Mouse (Mus musculus): ENCODE measurements around the gene Fbxw9. TPM values are rescaled to one million over a fixed set of nuclear protein-coding genes. Genes with fewer than 3 reads are reported as not detected.

Gene Fbxw9
- total RNA-seq (2014; fragmentation: Nextera tagmentation) (11.0 and 21.1 TPM in 2 replicates), total RNA-seq (2017) (1.4 and 5.8 TPM in 2 replicates)

GRCm38 (mm10) chr8:85059879-85060616 is at the start of gene Fbxw9:
TSS of gene Fbxw9 (plus strand) at chr8:85060055.
- ATAC-seq (replicated peaks; ENCODE audit: low FRiP score, low TSS enrichment, poor library complexity, severe bottlenecking), result peak; percentile 83

GRCm38 (mm10) chr8:85011242-85011641 is 48.6 kb upstream of the Fbxw9 start:
- 0 out of 2 replicates have a peak, but pooled peaks have one; percentile 22 for ATAC-seq (replicated peaks; ENCODE audit: low FRiP score, low TSS enrichment, poor library complexity, severe bottlenecking)

DNA sequence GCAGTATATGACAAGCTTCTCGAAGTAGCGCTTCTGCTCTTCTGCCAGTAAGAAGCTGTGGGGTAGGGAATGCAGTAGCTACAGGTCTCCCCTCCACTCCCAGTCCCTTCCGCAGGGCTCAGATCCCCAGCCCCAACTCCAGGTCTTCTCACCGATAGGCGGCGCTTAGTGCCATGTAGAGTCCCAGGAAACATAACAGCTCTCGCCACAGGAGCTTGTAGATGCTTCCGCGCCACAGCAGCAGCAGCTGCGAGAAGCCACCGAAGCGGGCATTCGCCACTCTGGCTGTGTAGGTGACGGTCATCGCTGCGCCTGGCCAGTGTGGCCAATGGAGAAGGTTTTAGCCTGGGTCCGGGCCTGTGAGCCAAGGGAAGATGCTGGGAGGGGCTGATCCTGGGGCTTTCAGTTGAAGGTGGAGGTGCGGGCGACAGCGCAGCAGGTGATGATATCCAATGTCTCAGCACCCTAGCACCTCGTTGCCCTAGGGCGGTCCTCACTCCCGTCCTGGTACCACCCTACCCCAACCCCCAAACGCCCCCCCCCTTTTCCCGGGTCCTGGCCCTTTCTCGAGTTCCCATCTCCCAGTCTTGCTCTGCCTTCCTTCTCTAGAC is 46.5 kb upstream of the Fbxw9 start:
- ATAC-seq (replicated peaks; ENCODE audit: low FRiP score, low TSS enrichment, poor library complexity, severe bottlenecking), result peak; percentile 89

- no peak for ATAC-seq (replicated peaks; ENCODE audit: low FRiP score, low TSS enrichment, poor library complexity, severe bottlenecking)
Observed at GRCm38 (mm10) chr8:85014431-85014830, 45.4 kb upstream of the Fbxw9 start, which contains the start of gene Best2. TSS of gene Best2 (minus strand) at chr8:85014531.

DNA sequence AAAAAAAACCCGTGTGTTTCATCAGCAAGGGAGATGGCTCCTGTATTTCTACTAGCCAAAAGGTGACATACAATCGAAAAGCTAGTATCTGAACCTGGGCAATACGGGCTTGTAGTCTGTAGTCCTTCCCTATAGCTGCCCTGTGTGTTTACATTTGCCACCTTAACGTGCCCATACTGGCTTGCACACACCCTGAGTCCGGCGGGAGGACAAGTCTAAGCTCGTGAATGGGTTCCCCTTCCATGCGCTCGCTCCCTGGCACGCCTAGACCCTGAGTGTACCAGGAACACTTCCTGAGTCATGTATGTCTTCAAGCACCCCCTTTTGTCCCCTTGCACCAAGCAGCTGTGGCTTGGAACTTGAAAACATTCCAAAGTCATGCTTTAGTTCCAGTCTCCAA is 43.1 kb upstream of the Fbxw9 start:
- ATAC-seq (replicated peaks; ENCODE audit: low FRiP score, low TSS enrichment, poor library complexity, severe bottlenecking), result no peak

DNA sequence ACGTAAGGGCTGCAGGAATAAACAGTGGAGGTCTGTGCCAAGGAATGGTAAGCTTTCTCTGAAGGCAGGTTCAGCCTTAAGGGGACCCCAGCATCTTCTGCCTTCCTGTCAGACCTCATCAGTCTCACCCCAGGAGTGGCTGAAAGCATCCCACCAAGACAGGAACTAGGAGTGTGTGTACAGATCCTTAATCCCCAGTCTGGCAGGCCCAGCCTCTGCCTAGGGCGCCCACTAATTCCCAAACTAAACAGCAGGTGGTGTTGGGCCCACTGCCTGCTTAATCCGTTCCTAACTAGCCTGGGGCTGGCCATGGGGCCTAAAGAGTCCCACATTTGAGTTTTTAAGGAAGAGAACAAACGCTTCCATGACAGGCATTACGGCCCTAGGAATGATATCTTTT is 42.6 kb upstream of the Fbxw9 start:
- no peak for ATAC-seq (replicated peaks; ENCODE audit: low FRiP score, low TSS enrichment, poor library complexity, severe bottlenecking)

DNA sequence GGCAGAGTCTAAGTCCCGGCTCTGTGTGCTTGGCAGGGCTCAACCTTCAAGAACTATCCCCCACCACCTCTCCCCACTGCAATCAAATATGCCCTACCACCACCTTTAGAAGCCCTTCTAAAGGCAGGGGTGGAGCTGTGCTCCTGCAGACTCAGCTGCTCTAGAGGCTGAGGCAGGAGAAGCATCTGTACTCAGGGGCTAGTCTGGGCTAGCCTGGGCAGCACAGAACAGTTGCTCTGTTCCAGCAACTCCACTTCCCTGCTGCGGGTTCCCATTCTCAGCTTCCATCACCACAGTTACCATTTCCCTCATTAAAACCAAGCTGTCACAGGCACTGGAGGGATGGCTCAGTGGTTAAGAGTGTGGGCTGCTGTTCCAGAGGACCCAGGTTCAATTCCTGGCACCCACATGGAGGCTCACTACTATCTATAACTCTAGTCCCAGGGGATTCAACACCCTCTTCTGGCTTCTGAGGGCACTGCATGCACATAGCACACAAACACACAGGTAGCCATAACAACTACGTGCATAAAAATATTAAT is 38.3 kb upstream of the Fbxw9 start:
- no peak for ATAC-seq (replicated peaks; ENCODE audit: low FRiP score, low TSS enrichment, poor library complexity, severe bottlenecking)

DNA sequence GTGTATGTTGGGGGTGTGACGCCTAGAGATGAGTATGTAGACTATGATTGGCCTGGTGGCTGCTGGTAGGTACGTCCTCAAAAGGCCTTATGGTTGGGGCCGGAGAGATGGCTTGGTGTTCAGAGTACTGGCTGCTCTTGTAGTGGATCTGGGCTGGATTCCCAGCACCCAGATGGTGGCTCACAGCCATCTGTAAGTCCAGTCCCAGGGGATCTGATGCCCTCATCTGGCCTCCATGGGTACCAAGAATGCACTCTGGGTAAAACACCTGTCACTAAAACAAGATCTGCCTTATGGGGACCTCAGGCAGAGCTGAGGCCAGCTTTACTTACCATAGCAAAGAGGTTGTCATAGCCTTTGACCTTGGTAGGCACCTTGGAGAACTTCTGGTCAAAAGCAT is 36.0 kb upstream of the Fbxw9 start:
- ATAC-seq (replicated peaks; ENCODE audit: low FRiP score, low TSS enrichment, poor library complexity, severe bottlenecking), result no peak

DNA sequence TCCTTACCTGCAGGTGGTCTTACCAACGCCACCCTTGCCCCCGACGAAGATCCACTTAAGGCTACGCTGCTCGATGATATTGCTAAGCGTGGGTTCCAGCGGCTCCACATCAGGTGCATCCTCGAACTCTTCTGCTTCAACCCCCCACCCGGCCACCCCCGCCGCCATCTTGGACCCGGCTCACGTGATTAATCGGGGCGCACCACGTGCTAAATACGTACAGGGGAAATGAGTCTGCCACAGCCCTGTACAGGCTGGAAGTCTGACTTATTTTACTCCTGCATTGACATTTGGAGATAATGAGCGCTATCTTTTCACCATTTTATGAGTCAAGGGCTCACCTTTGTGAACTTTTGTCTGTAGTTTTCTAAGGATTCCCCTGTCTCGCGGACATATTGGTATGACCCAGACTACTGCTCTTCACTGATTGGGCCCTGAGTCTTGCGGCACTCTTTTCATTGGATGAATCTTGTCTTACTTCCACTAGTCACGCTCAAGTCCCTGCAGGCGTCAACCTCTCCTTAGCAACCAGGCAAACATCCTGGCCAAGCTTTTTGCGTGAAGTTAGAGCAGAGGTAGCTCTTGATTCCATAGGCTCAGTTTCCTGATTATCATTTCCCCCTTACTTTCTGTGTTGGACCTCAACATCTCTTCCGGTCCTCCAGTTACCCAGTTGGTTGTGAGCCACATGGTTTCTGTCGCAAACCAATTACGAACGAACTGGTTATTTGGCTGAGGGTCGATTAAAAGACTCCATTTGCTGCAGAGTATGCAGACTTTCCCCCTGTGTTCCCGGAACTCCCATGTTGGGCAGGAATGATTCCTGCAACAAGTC is 34.5 kb upstream of the Fbxw9 start, which contains the start of gene Asna1:
TSS of gene Asna1 (minus strand) at position 184 of the 835 bp plus-strand sequence.
- peak; percentile 88 for ATAC-seq (replicated peaks; ENCODE audit: low FRiP score, low TSS enrichment, poor library complexity, severe bottlenecking)

GRCm38 (mm10) chr8:85026670-85027515 is 33.0 kb upstream of the Fbxw9 start, which contains the start of gene Trir:
TSS of gene Trir (plus strand) at chr8:85026823.
- ATAC-seq (replicated peaks; ENCODE audit: low FRiP score, low TSS enrichment, poor library complexity, severe bottlenecking), result peak; percentile 72

- no peak for ATAC-seq (replicated peaks; ENCODE audit: low FRiP score, low TSS enrichment, poor library complexity, severe bottlenecking)
Observed at GRCm38 (mm10) chr8:85027516-85027855, 32.4 kb upstream of the Fbxw9 start.

- ATAC-seq (replicated peaks; ENCODE audit: low FRiP score, low TSS enrichment, poor library complexity, severe bottlenecking), result no peak
Observed at GRCm38 (mm10) chr8:85027922-85028321, 31.9 kb upstream of the Fbxw9 start.

GRCm38 (mm10) chr8:85029271-85029670 is 30.6 kb upstream of the Fbxw9 start:
- no peak for ATAC-seq (replicated peaks; ENCODE audit: low FRiP score, low TSS enrichment, poor library complexity, severe bottlenecking)

GRCm38 (mm10) chr8:85032622-85033311 is 27.1 kb upstream of the Fbxw9 start:
- no peak for ATAC-seq (replicated peaks; ENCODE audit: low FRiP score, low TSS enrichment, poor library complexity, severe bottlenecking)

GRCm38 (mm10) chr8:85033867-85034266 is 26.0 kb upstream of the Fbxw9 start:
- ATAC-seq (replicated peaks; ENCODE audit: low FRiP score, low TSS enrichment, poor library complexity, severe bottlenecking), result no peak

- no peak for ATAC-seq (replicated peaks; ENCODE audit: low FRiP score, low TSS enrichment, poor library complexity, severe bottlenecking)
Observed at GRCm38 (mm10) chr8:85034764-85035163, 25.1 kb upstream of the Fbxw9 start.

- no peak for ATAC-seq (replicated peaks; ENCODE audit: low FRiP score, low TSS enrichment, poor library complexity, severe bottlenecking)
Observed at GRCm38 (mm10) chr8:85035165-85035727, 24.6 kb upstream of the Fbxw9 start.

DNA sequence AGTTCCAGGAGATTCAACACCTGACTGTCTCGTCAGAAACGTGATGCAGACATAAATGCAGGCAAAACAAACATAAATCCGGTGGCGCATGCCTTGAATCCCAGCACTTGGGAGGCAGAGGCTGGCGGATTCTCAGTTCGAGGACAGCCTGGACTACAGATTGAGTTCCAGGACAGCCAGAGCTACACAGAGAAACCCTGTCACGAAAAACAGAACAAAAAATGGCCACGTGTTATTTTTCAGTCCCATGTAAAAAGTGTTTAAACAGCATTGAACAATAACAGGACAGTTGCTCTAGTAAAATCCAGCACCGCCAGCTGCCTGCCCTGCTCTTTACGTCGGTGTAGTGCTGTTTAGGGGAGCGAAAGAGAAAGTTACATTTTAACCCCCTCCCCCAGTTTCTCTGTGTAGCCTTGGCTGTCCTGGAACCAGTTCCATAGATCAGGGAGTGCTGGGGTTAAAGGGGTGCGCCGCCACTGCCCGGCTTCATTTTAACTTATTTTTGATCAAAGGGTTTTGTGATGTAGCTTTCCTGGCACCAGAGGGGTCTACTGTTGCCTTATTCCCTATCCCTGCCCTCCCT is 24.0 kb upstream of the Fbxw9 start:
- no peak for ATAC-seq (replicated peaks; ENCODE audit: low FRiP score, low TSS enrichment, poor library complexity, severe bottlenecking)

Data from megakaryocyte-erythroid progenitor cell, adult 5-6 weeks (primary cell).